Mouse (Mus musculus) liver, embryonic 14.5 days (tissue): ENCODE results near the gene Rgs9. TPM values are rescaled to one million over a fixed set of nuclear protein-coding genes. Genes with fewer than 3 reads are reported as not detected.

ENCODE experiments used
- ATAC-seq: fragments of 200-750 bp; cut with Nextera tagmentation; 2 replicates; pipeline ENCODE4 v1.8.0; 2017; ENCODE audit warnings: moderate number of reproducible peaks, mild to moderate bottlenecking, moderate library complexity; ENCODE audit not compliant: insufficient read depth
- DNase-seq, 3 experiments: peaks; one replicate each; pipeline ENCODE4 v3.0.0-alpha.2; 2012 to 2013; ENCODE audit warnings: low read depth in 3 of 3, low spot score in 3 of 3
- H3K27ac ChIP-seq: fragments of 300-500 bp; sonication (generic); 2 replicates; pipeline ENCODE4 v1.5.1; 2014; ENCODE audit warnings: moderate library complexity, mild to moderate bottlenecking, control low read depth, inconsistent platforms
- H3K27me3 ChIP-seq: fragments of 300-500 bp; sonication (generic); 2 replicates; pipeline ENCODE4 v1.6.1; 2014; ENCODE audit warnings: mild to moderate bottlenecking, low read length, moderate library complexity; ENCODE audit not compliant: control insufficient read depth, insufficient read depth
- H3K36me3 ChIP-seq: fragments of 300-500 bp; sonication (generic); replicated peaks from 2 replicates; pipeline ENCODE4 v1.6.1; 2014; ENCODE audit warnings: low read depth; ENCODE audit not compliant: control insufficient read depth, insufficient read depth
- H3K4me1 ChIP-seq, 2 experiments: fragments of 200-500 bp in 1 of 2; fragments of 300-500 bp in 1 of 2; sonication (generic) in 1 of 2; replicated peaks; 2 replicates each; pipeline ENCODE4 v1.6.1; 2012 to 2014; ENCODE audit warnings: antibody characterized with exemption in 1 of 2, inconsistent platforms in 1 of 2, low read length in 1 of 2; ENCODE audit not compliant: control insufficient read depth in 2 of 2, insufficient read depth in 2 of 2
- H3K4me2 ChIP-seq: fragments of 300-500 bp; sonication (generic); 2 replicates; pipeline ENCODE4 v1.6.1; 2014; ENCODE audit warnings: low read depth, mild to moderate bottlenecking, control low read depth, moderate library complexity
- H3K4me3 ChIP-seq, 2 experiments: fragments of 200-500 bp in 1 of 2; fragments of 300-500 bp in 1 of 2; sonication (generic) in 1 of 2; 2 replicates each; pipeline ENCODE4 v1.5.1; 2012 to 2014; ENCODE audit warnings: low read depth in 2 of 2, low read length in 2 of 2, mild to moderate bottlenecking in 2 of 2, control low read depth in 1 of 2, inconsistent platforms in 1 of 2, moderate library complexity in 1 of 2; ENCODE audit not compliant: insufficient read depth in 1 of 2
- H3K9ac ChIP-seq: fragments of 300-500 bp; sonication (generic); replicated peaks from 2 replicates; pipeline ENCODE4 v1.6.1; 2014; ENCODE audit warnings: mild to moderate bottlenecking, control low read depth, moderate library complexity
- H3K9me3 ChIP-seq: fragments of 300-500 bp; sonication (generic); 2 replicates; pipeline ENCODE4 v1.6.1; 2016; ENCODE audit warnings: low read length, mixed read lengths; ENCODE audit not compliant: control insufficient read depth
- CTCF ChIP-seq: IDR thresholded peaks from 2 replicates; pipeline ENCODE4 v1.5.1; 2016; ENCODE audit warnings: antibody characterized with exemption, low read depth, control low read depth
- EP300 ChIP-seq: IDR thresholded peaks from 2 replicates; pipeline ENCODE4 v1.6.1; 2016; ENCODE audit warnings: antibody characterized with exemption, low read depth
- WGBS: fragments of 180-500 bp; shearing (Covaris S2); extraction: QIAGEN DNeasy Blood & Tissue Kit; methylation state at CpG from one replicate; pipeline ENCODE4 v1.1.7; 2014; ENCODE audit not compliant: insufficient replicate concordance; 5-methylcytosine and 5-hydroxymethylcytosine counted together
- polyA plus RNA-seq, 2 experiments: library from polyadenylated mRNA; depleted of rRNA in 1 of 2; stranded (reverse) in 1 of 2; unstranded in 1 of 2; fragments of >200 nt; fragmentation: Nextera tagmentation in 1 of 2; extraction: Ambion mirVana in 1 of 2; gene quantifications; 2 replicates each; pipeline versions ENCODE4 v1.2.1 to v1.2.3; 2012 to 2014

Gene Rgs9
- polyA plus RNA-seq, 2 experiments, result 0.09 TPM; not detected in 1

GRCm38 (mm10) chr11:109326270-109326669 is 28.3 kb upstream of the Rgs9 start:
- no peak for ATAC-seq
- WGBS, result 47% methylated on average over 13 of the region's 13 CpGs

GRCm38 (mm10) chr11:109320361-109320933 is 22.5 kb upstream of the Rgs9 start:
- no peaks in the 10 kb centered on the region for H3K27me3 ChIP-seq
- ATAC-seq, result no peak
- WGBS, result 64% methylated on average over 8 of the region's 8 CpGs
- no peak for DNase-seq
- H3K4me1 ChIP-seq, result no peaks in the 10 kb centered on the region
- no peak for TF ChIP-seq CTCF
- no peak for TF ChIP-seq EP300
- H3K27ac ChIP-seq, result no peak overlapping the region
- H3K4me2 ChIP-seq, result no peak overlapping the region
- no peaks in the 10 kb centered on the region for H3K36me3 ChIP-seq
- no peak overlapping the region for H3K9ac ChIP-seq
- no peaks in the 10 kb centered on the region for H3K9me3 ChIP-seq
- no peak overlapping the region for H3K4me3 ChIP-seq

More at GRCm38 (mm10) chr11:109326270-109326669, 28.3 kb upstream of the Rgs9 start:
- Histone ChIP-seq H3K27me3 (no peaks in the 10 kb centered on the region), H3K4me3 (no peak overlapping the region), H3K9ac (no peak overlapping the region), H3K36me3 (no peaks in the 10 kb centered on the region), H3K27ac (no peak overlapping the region), H3K4me1 (peaks cover 0 to 4% of the 10 kb centered on the region in 2 experiments; a peak in 1 of 4 replicates), H3K4me2 (no peak overlapping the region), H3K9me3 (no peaks in the 10 kb centered on the region)
- no peak for DNase-seq
- TF ChIP-seq CTCF (no peak), EP300 (no peak)

- Histone ChIP-seq H3K27ac (no peak overlapping the region), H3K9me3 (no peaks in the 10 kb centered on the region), H3K4me3 (no peak overlapping the region), H3K27me3 (no peaks in the 10 kb centered on the region), H3K4me2 (no peak overlapping the region), H3K36me3 (no peaks in the 10 kb centered on the region), H3K4me1 (no peaks in the 10 kb centered on the region), H3K9ac (no peak overlapping the region)
- WGBS, result 74% methylated on average over 5 of the region's 5 CpGs
- no peak for DNase-seq
- TF ChIP-seq EP300, result no peak
- no peak for ATAC-seq
Measured at GRCm38 (mm10) chr11:109319946-109320345, 22.0 kb upstream of the Rgs9 start.

- no peaks in the 10 kb centered on the region for H3K9me3 ChIP-seq
- 60% methylated on average over 4 of the region's 4 CpGs for WGBS
- H3K4me1 ChIP-seq, result no peaks in the 10 kb centered on the region
- no peak overlapping the region for H3K4me2 ChIP-seq
- ATAC-seq (no peak), DNase-seq (no peak)
- TF ChIP-seq CTCF (no peak), EP300 (no peak)
- no peaks in the 10 kb centered on the region for H3K36me3 ChIP-seq
- no peaks in the 10 kb centered on the region for H3K27me3 ChIP-seq
- no peak overlapping the region for H3K27ac ChIP-seq
- H3K4me3 ChIP-seq, result no peak overlapping the region
- H3K9ac ChIP-seq, result no peak overlapping the region
Measured at GRCm38 (mm10) chr11:109319471-109319870, 21.5 kb upstream of the Rgs9 start.

- Histone ChIP-seq H3K9me3 (no peaks in the 10 kb centered on the region), H3K36me3 (no peaks in the 10 kb centered on the region), H3K27me3 (no peaks in the 10 kb centered on the region), H3K4me2 (no peak overlapping the region), H3K4me3 (no peak overlapping the region), H3K4me1 (peaks cover 0 to 2% of the 10 kb centered on the region in 2 experiments; a peak in 1 of 4 replicates), H3K27ac (no peak overlapping the region), H3K9ac (no peak overlapping the region)
- no peak for DNase-seq
- ATAC-seq, result no peak
- TF ChIP-seq EP300 (no peak), CTCF (peak; percentile 62)
- 30% methylated on average over 4 of the region's 4 CpGs for WGBS
Measured at GRCm38 (mm10) chr11:109316921-109317320, 19.0 kb upstream of the Rgs9 start.
